Mouse (Mus musculus) lung, embryonic 14.5 days (tissue): ENCODE measurements at regions not wholly inside any gene's neighbourhood (a gene's known extent, or its start where the extent isn't known, plus 50 kb on each side); places are given as distances from the start of the nearest gene placed in this dataset.

Experiments used
- ATAC-seq: fragments of 200-750 bp; cut with Nextera tagmentation; 2 replicates; pipeline ENCODE4 v1.8.0; 2017; ENCODE audit warnings: mild to moderate bottlenecking, moderate TSS enrichment, moderate library complexity; ENCODE audit not compliant: insufficient read depth
- DNase-seq: peaks from one replicate; pipeline ENCODE4 v3.0.0-alpha.2; 2015
- H3K27ac ChIP-seq: fragments of 300-500 bp; sonication (generic); 2 replicates; pipeline ENCODE4 v1.5.1; 2014; ENCODE audit warnings: low read depth, mild to moderate bottlenecking, moderate library complexity
- H3K27me3 ChIP-seq: fragments of 300-500 bp; sonication (generic); 2 replicates; pipeline ENCODE4 v1.6.1; 2014; ENCODE audit warnings: low read length, control low read depth; ENCODE audit not compliant: insufficient read depth
- H3K36me3 ChIP-seq: fragments of 300-500 bp; sonication (generic); 2 replicates; pipeline ENCODE4 v1.6.1; 2014; ENCODE audit warnings: control low read depth; ENCODE audit not compliant: insufficient read depth
- H3K4me1 ChIP-seq: fragments of 300-500 bp; sonication (generic); 2 replicates; pipeline ENCODE4 v1.6.1; 2014; ENCODE audit warnings: antibody characterized with exemption, control low read depth; ENCODE audit not compliant: insufficient read depth
- H3K4me2 ChIP-seq: fragments of 300-500 bp; sonication (generic); 2 replicates; pipeline ENCODE4 v1.6.1; 2014; ENCODE audit warnings: mild to moderate bottlenecking
- H3K4me3 ChIP-seq: fragments of 300-500 bp; sonication (generic); 2 replicates; pipeline ENCODE4 v1.5.1; 2014; ENCODE audit warnings: low read depth, low read length
- H3K9ac ChIP-seq: fragments of 300-500 bp; sonication (generic); 2 replicates; pipeline ENCODE4 v1.6.1; 2014
- H3K9me3 ChIP-seq: fragments of 300-500 bp; sonication (generic); 2 replicates; pipeline ENCODE4 v1.6.1; 2016; ENCODE audit warnings: low read depth, low read length, control low read depth
- CTCF ChIP-seq: IDR thresholded peaks from 2 replicates; pipeline ENCODE4 v1.5.1; 2016; ENCODE audit warnings: antibody characterized with exemption, low read depth
- WGBS: fragments of 180-500 bp; shearing (Covaris S2); extraction: QIAGEN DNeasy Blood & Tissue Kit; methylation state at CpG from one replicate; pipeline ENCODE4 v1.1.7; 2014; 5-methylcytosine and 5-hydroxymethylcytosine counted together

DNA sequence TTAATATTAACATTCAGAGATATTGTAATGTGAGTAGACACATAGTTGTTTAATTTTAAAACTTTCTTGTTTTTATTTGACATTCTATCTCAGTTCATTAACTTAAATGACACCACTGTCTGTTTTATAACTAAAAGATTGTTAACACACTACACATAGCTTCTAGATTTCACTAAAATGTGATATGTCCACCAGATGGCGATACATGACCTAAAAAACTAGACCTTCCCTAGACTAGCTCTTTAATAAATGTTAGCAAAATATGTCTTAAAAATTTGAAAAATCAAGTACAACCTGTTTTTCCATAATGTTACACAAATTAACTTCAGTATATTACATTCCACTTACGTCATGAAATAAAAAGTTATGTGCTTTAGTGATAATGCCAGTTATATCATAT lies 1398.8 kb upstream of the Cdh9 start:
- no peak overlapping the region for H3K4me2 ChIP-seq
- no peak overlapping the region for H3K9ac ChIP-seq
- no peaks in the 10 kb centered on the region for H3K4me1 ChIP-seq
- no peak for ATAC-seq
- no peak overlapping the region for H3K4me3 ChIP-seq
- no peaks in the 10 kb centered on the region for H3K36me3 ChIP-seq
- DNase-seq, result peak; percentile 72
- TF ChIP-seq CTCF, result peak; percentile 34
- H3K9me3 ChIP-seq, result no peaks in the 10 kb centered on the region
- H3K27ac ChIP-seq, result no peak overlapping the region
- 31% methylated on average over 2 of the region's 2 CpGs for WGBS
- H3K27me3 ChIP-seq, result no peaks in the 10 kb centered on the region

DNA sequence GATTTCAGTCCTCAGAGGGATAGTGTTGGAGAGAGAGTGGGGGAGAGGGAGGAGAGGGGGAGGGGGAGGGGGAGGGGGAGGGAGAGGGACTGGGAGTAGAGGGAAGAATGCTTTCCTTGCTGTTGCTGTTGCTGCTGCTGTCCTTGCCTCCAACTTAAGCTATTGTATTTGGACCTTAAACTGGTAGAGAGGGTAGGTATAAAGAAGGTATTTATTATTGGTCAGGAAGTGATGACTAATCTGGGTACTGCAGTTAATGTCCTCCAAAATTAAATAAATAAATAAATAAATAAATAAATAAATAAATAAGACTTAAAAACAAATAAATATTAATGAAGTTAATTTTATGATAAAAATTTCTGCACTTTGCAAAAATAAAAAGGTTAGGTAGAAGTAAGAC lies 1396.6 kb upstream of the Cdh9 start:
- H3K27me3 ChIP-seq, result no peaks in the 10 kb centered on the region
- no peak for DNase-seq

DNA sequence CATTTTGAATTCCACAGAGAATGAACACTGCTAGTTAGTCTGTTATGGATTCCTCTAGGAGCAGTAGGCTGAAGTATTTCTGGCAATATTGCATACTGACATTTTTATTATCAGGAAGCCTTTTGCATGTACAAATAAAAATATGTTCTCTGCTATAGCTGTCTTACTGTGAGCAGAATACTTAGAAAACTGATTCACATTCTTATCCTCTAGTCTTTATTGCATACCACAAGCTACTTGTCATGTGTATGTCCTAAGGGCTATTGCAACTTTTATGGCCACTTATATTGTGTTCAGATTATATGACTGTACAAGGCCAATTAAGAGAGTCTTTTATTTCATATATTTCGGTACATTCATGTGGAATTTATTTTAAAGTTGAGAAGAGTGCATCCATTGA lies 1366.7 kb upstream of the Cdh9 start:
- ATAC-seq, result no peak
- no peak overlapping the region for H3K4me3 ChIP-seq

More for the DNA sequence above, 1396.6 kb upstream of the Cdh9 start:
- Histone ChIP-seq H3K27ac (no peak overlapping the region), H3K9me3 (no peaks in the 10 kb centered on the region), H3K4me2 (no peak overlapping the region), H3K4me3 (no peak overlapping the region), H3K36me3 (no peaks in the 10 kb centered on the region), H3K9ac (no peak overlapping the region), H3K4me1 (no peaks in the 10 kb centered on the region)
- no peak for TF ChIP-seq CTCF
- no peak for ATAC-seq

DNA sequence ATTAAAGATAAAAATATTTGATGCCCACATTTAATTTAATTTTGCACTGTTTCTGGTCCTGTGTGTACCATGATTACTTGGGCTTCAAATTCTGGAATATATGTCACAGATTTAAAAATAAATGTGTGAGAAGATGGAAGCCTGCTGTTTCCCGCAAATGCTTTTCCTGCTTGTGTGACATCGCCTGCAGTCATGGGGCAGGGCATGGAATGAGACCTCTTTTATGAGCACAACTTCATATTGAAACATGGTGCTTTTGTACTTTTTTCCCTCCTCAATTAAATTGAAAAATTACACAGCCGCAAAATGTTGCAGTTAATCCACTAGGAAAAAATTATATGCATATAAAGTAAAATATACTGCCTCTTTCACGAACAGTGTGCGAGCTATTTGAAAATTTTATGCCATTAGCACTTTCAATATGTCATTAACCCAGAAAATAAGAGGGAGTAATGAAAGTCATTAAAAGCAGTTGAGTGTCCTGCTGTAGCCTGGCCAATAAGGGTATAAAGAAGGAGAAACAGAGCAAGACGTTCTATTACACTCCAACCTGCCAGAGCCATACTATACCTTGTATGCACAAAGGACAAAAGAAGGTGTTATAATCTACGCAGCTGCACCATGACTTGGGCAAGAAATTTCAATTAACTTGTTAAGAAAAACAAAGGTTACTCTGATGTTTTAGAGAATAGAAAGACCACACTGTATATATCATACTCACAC lies 1336.1 kb upstream of the Cdh9 start:
- TF ChIP-seq CTCF, result no peak
- Histone ChIP-seq H3K4me1 (no peaks in the 10 kb centered on the region), H3K9me3 (no peaks in the 10 kb centered on the region), H3K4me2 (no peak overlapping the region), H3K4me3 (no peak overlapping the region), H3K27ac (no peak overlapping the region), H3K9ac (no peak overlapping the region), H3K36me3 (no peaks in the 10 kb centered on the region), H3K27me3 (no peaks in the 10 kb centered on the region)
- DNase-seq (peak; percentile 33), ATAC-seq (no peak)
- WGBS, result 78% methylated on average over 7 of the region's 7 CpGs

More for the DNA sequence above, 1366.7 kb upstream of the Cdh9 start:
- Histone ChIP-seq H3K27me3 (no peaks in the 10 kb centered on the region), H3K27ac (no peak overlapping the region), H3K4me1 (no peaks in the 10 kb centered on the region), H3K9me3 (no peaks in the 10 kb centered on the region), H3K36me3 (no peaks in the 10 kb centered on the region), H3K4me2 (no peak overlapping the region), H3K9ac (no peak overlapping the region)
- WGBS, result 71% methylated on average over 1 of the region's 1 CpGs
- no peak for TF ChIP-seq CTCF
- no peak for DNase-seq
